Mouse (Mus musculus) embryo, embryonic 10.5 days (tissue): Measurements from ENCODE around the gene Dirc2.

ENCODE experiments used
- DNase-seq: peaks from one replicate; pipeline ENCODE4 v3.0.0-alpha.2; 2015; ENCODE audit warnings: low spot score

The Dirc2 gene

GRCm38 (mm10) chr16:35681327-35682108 lies 87.6 kb downstream of the Dirc2 start:
- DNase-seq: peak; percentile 55

- DNase-seq: peak; percentile 18
Observed at GRCm38 (mm10) chr16:35678476-35678875, 90.7 kb downstream of the Dirc2 start.

GRCm38 (mm10) chr16:35677511-35678113 lies 91.5 kb downstream of the Dirc2 start:
- DNase-seq: no peak

- no peak for DNase-seq
Observed at GRCm38 (mm10) chr16:35664847-35665246, 104.3 kb downstream of the Dirc2 start.

- DNase-seq: no peak
Observed at GRCm38 (mm10) chr16:35663831-35664414, 105.2 kb downstream of the Dirc2 start.

- peak; percentile 10 for DNase-seq
Observed at GRCm38 (mm10) chr16:35660222-35660621, 108.9 kb downstream of the Dirc2 start.

GRCm38 (mm10) chr16:35653951-35654350 lies 115.2 kb downstream of the Dirc2 start:
- DNase-seq: no peak

- DNase-seq: no peak
Observed at GRCm38 (mm10) chr16:35652706-35653105, 116.5 kb downstream of the Dirc2 start.

- DNase-seq: no peak
Observed at GRCm38 (mm10) chr16:35652206-35652605, 117.0 kb downstream of the Dirc2 start.

GRCm38 (mm10) chr16:35648862-35649261 lies 120.3 kb downstream of the Dirc2 start:
- DNase-seq: no peak
